Mouse (Mus musculus) cerebellum, postnatal 36 days (tissue): ENCODE measurements around the gene Rfx4.

Experiments
- DNase-seq, 2 experiments: peaks; one replicate each; pipeline ENCODE4 v3.0.0; 2021 to 2022; ENCODE audit warnings: mixed read lengths in 2 of 2

The Rfx4 gene

DNA sequence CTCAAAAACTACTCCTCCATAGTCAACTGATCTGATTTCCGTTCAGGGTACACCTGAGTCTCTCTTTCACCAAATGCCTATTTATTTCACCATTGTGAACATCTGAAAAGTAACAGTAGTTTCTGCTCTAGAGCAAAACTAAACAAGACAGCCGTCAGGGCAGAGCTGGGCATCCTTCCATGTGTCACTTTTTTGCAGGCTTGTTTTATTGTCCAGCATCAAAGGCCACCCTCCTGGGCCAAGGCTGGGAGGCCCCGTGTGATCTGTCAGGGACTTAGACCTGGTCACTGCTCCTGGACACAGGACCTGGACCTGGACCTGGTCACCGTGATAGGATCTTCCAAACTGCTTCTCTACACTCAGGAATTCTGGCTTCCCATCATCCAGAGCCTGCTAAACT lies 116.1 kb downstream of the Rfx4 start:
- DNase-seq, result no peak

GRCm38 (mm10) chr10:84879823-84880571 lies 124.1 kb downstream of the Rfx4 start:
- DNase-seq, result no peak

DNA sequence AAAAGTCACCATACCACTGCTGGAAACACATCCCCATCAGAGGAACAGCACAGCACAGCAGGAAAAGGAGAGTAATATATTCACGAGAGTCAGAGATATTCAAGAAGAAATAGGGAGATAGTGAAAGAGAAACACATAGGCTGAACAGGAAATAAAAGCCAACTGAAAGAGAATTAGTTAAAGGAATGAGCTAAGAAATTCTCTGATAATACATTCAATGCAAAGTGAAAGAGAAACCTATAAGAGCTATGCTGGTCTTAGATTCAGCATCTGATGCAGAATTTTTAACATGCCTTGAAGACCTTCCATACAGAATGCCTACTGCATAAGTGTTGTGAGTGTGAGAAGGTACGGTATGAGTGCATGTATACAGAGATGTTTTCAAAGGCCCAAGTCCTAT lies 126.7 kb downstream of the Rfx4 start:
- no peak for DNase-seq

DNA sequence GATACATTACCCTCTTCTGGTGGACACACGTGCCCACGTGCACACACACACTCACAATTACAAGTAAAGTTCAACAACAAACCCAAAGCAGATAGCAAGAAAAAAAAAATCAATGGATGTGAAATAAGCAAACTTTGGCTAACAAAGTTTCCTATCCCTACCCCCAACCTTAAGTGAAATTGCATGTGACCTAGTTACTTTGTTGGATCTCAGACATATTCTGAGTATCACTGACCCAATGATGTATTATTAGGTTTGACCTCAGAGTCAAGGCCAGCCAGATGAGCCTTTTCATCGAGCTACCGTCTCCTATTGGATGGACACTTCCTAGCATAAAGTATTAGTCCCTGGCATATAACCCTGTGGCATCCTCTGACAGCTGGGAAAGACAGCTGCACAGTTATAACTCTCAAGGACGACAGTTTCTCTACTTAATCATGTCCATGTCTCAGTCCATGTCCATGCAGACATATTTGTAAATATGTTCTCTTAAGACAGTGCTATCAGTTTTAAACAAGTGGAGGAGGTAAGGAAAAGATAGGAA lies 129.6 kb downstream of the Rfx4 start:
- DNase-seq, result no peak

- DNase-seq, result no peak
These were observed 130.4 kb downstream of the Rfx4 start for GRCm38 (mm10) chr10:84886221-84886627.

DNA sequence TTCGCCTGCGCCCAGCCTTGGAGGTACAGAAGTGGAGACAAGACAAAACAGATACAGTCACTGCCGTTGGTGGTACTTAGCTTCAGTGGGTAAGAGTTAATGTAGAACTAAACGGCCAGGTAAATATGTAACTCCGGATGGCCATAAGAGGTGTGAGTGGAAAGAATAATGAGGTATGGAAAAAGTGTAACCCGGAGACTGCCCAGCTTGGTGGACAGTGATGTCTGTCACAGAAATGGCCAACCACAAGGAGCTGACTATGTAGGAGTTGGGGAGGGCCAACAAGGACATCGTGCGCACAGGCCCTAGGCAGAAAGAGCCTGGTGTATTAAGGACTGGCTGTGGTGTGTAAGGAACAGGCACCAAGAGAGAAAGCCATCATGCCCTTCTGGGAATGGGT lies 130.9 kb downstream of the Rfx4 start:
- no peak for DNase-seq

DNA sequence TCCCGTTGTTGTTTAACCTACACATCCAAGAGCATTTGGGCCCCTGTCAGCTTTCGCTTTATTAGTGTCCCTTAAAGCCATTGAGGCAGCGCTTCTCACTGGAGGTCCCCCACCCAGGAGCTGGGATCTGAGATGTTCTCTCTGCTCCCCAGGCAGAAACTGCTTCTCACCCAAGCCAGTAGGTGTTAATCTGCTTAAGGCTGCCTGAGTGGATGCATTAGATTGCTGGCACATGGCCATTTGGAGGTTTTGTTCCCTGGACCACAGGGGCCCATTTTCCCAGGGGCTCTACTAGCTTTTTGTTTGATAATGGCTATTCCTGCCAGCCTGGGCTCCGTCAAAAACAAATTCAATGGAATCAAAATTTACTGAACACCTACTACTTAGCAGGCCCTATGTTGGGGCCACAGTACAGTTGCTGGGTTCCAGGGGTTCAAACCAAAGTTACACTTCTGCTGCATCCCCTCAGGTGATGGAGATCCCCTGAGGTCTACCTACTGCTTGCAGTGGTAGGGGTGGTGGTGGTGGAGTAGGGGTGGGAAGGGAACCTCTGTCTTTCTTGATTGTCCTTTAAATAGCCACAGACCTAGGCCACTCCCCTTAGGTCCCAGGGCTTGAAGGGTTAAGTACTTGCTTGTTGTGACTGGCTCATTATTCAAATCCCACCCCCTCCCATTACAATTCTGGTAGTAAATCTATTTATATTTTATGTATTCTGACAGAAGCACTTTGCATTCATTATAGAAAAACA lies 133.4 kb downstream of the Rfx4 start:
- no peak for DNase-seq

- no peak for DNase-seq
These were observed 140.0 kb downstream of the Rfx4 start for GRCm38 (mm10) chr10:84895810-84896358.

GRCm38 (mm10) chr10:84896941-84897930 lies 141.4 kb downstream of the Rfx4 start:
- DNase-seq, result no peak

- DNase-seq, result no peak
These were observed 142.5 kb downstream of the Rfx4 start for GRCm38 (mm10) chr10:84898144-84898979.

- no peak for DNase-seq
These were observed 145.8 kb downstream of the Rfx4 start for GRCm38 (mm10) chr10:84901676-84902075.

DNA sequence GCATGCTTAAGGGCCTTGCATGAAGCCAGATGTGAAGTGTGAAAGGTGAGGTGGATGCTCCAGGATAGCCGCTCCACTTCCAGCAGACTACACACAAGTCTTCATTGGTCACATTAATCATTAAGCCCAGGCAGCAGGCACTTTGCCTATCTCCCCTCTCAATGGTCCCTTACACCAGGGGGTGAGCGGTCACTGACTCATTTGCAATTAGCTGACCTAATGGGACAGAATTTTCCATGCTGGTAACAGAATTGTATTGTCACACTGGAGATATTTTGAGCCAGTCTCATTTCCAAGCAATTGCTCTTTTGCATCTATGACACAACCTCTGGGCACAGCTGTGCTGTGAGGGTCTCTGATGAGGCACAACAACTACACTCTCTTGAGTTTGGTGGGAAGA lies 146.4 kb downstream of the Rfx4 start:
- DNase-seq, result no peak

- no peak for DNase-seq
These were observed 147.4 kb downstream of the Rfx4 start for GRCm38 (mm10) chr10:84903307-84903706.

DNA sequence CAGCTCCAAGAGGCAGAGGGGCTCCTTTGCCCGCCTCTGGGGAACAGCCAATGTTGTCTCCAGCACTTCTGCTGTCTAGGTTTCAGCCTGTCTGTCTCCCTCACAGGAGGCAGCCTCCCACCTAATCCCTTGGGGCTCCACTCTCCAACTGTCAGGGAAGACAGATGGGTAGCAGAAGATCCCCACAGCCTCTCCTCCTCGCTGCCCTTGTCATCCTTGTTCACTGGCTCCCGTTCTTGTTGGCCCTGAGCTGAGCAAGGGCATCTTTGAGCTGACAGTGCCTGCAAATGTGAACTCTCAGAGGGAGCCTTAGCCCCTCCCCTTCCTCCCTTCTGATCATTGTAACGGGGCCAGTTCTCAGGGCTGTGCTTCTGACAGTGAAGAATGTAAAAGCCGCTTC lies 147.9 kb downstream of the Rfx4 start:
- no peak for DNase-seq

GRCm38 (mm10) chr10:84906895-84907294 lies 151.0 kb downstream of the Rfx4 start:
- no peak for DNase-seq

- no peak for DNase-seq
These were observed 152.1 kb downstream of the Rfx4 start for GRCm38 (mm10) chr10:84908006-84908405.

DNA sequence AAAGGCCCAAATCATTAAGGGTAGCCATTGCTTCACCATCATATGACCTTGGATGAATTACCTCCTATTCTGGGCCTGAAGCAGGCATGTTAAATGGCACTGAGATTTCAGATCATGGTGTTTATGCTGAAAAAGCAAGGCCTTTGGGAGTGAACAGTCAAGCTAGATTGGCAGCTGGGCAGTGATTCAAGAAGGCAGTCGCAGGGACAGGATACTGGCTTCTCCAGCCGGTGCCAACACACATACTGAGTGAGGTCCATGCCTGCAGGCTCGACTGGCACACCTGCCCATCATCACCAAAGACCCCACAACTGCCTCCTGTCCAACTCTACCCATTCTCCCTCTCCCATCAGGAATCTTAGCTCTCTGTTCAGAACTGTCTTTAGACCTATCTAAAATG lies 152.6 kb downstream of the Rfx4 start:
- DNase-seq, result no peak

- no peak for DNase-seq
These were observed 153.3 kb downstream of the Rfx4 start for GRCm38 (mm10) chr10:84909021-84909801.

GRCm38 (mm10) chr10:84910194-84910593 lies 154.3 kb downstream of the Rfx4 start:
- DNase-seq, result no peak

DNA sequence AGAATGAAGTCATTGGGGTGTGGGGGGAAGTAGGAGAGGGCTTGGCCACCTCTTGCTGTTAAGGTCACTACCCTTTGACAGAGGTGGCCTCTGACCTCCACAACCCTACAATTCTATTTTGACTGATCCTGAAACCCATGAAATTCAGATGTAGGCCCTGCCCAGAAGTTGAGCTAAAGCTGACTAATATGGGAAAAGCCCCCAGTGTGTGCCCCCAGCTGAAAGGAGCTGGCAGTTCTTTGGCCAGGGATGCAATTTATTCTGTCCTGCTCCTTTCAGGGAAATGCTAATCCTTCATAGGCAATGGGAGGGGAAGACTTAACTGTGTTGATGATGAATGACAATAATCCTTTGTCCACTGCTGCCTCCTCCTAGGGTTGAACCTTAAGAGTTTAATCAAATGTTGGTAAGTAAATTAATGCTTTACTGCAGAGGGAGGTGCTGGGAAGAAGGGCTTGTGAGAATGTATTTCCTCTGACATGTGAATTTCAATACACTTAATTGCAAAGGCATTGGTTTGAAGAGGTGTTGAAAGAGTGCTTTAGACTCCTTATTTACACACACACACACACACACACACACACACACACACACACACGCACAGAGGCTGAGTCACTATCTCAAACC lies 155.0 kb downstream of the Rfx4 start:
- DNase-seq, result no peak
